Mouse (Mus musculus): ENCODE results near the gene Myo10. TPM values are rescaled to one million over a fixed set of nuclear protein-coding genes. Genes with fewer than 3 reads are reported as not detected.
A peak's percentile ranks its signal among the peaks of the same experiment; 100 is the strongest.

The Myo10 gene
- polyA plus RNA-seq, 1 experiment from 2014 or later: 40.5 TPM

GRCm38 (mm10) chr15:25740271-25740670 is 117.9 kb downstream of the Myo10 start:
- H3K9ac ChIP-seq: no peak overlapping the region

GRCm38 (mm10) chr15:25742196-25742595 is 119.9 kb downstream of the Myo10 start:
- H3K27ac ChIP-seq: no peak overlapping the region
- no peaks in the 10 kb centered on the region for H3K27me3 ChIP-seq
- peaks cover 93% of the 10 kb centered on the region for H3K36me3 ChIP-seq
- ATAC-seq (replicated peaks; ENCODE audit: low FRiP score): no peak
- H3K4me1 ChIP-seq: no peaks in the 10 kb centered on the region
- no peak overlapping the region for H3K4me2 ChIP-seq
- H3K4me3 ChIP-seq (replicated peaks): no peak overlapping the region
- H3K9me3 ChIP-seq (replicated peaks): no peaks in the 10 kb centered on the region
- WGBS: 92% methylated on average over 13 of the region's 13 CpGs
- H3K9ac ChIP-seq: no peak overlapping the region

More at GRCm38 (mm10) chr15:25740271-25740670, 117.9 kb downstream of the Myo10 start:
- H3K4me3 ChIP-seq (replicated peaks): no peak overlapping the region
- H3K4me1 ChIP-seq: no peaks in the 10 kb centered on the region
- WGBS: 63% methylated on average over 4 of the region's 4 CpGs
- peaks cover 90% of the 10 kb centered on the region for H3K36me3 ChIP-seq
- no peaks in the 10 kb centered on the region for H3K27me3 ChIP-seq
- peak overlapping the region; percentile 13; the same call in 1 of the 2 replicates for H3K27ac ChIP-seq
- ATAC-seq (replicated peaks; ENCODE audit: low FRiP score): no peak
- no peaks in the 10 kb centered on the region for H3K9me3 ChIP-seq (replicated peaks)
- no peak overlapping the region for H3K4me2 ChIP-seq

GRCm38 (mm10) chr15:25751510-25751909 is 129.2 kb downstream of the Myo10 start:
- Histone ChIP-seq H3K4me3 (replicated peaks) (no peak overlapping the region), H3K9me3 (replicated peaks) (no peaks in the 10 kb centered on the region), H3K4me2 (no peak overlapping the region), H3K27ac (no peak overlapping the region), H3K9ac (no peak overlapping the region), H3K36me3 (peaks cover 54% of the 10 kb centered on the region), H3K27me3 (no peaks in the 10 kb centered on the region), H3K4me1 (no peaks in the 10 kb centered on the region)
- WGBS: 49% methylated on average over 11 of the region's 11 CpGs
- ATAC-seq (replicated peaks; ENCODE audit: low FRiP score): no peak

- no peak overlapping the region for H3K27ac ChIP-seq
- no peak for ATAC-seq (replicated peaks; ENCODE audit: low FRiP score)
- 60% methylated on average over 1 of the region's 1 CpGs for WGBS
Observed at GRCm38 (mm10) chr15:25752597-25752996, 130.3 kb downstream of the Myo10 start.

GRCm38 (mm10) chr15:25753003-25753402 is 130.7 kb downstream of the Myo10 start:
- Histone ChIP-seq H3K9me3 (replicated peaks) (no peaks in the 10 kb centered on the region), H3K4me3 (replicated peaks) (no peak overlapping the region), H3K9ac (no peak overlapping the region), H3K27ac (no peak overlapping the region), H3K4me1 (peaks cover 3% of the 10 kb centered on the region; the same call in 1 of the 2 replicates), H3K27me3 (no peaks in the 10 kb centered on the region), H3K4me2 (no peak overlapping the region), H3K36me3 (peaks cover 48% of the 10 kb centered on the region)
- WGBS: 56% methylated on average over 9 of the region's 9 CpGs
- no peak for ATAC-seq (replicated peaks; ENCODE audit: low FRiP score)

More at GRCm38 (mm10) chr15:25752597-25752996, 130.3 kb downstream of the Myo10 start:
- H3K36me3 ChIP-seq: peaks cover 49% of the 10 kb centered on the region
- H3K4me2 ChIP-seq: no peak overlapping the region
- no peaks in the 10 kb centered on the region for H3K9me3 ChIP-seq (replicated peaks)
- H3K9ac ChIP-seq: no peak overlapping the region
- H3K27me3 ChIP-seq: no peaks in the 10 kb centered on the region
- no peaks in the 10 kb centered on the region for H3K4me1 ChIP-seq
- no peak overlapping the region for H3K4me3 ChIP-seq (replicated peaks)

GRCm38 (mm10) chr15:25753878-25754277 is 131.6 kb downstream of the Myo10 start:
- H3K4me3 ChIP-seq (replicated peaks): no peak overlapping the region
- no peak for ATAC-seq (replicated peaks; ENCODE audit: low FRiP score)
- H3K27me3 ChIP-seq: no peaks in the 10 kb centered on the region
- no peak overlapping the region for H3K9ac ChIP-seq
- H3K36me3 ChIP-seq: peaks cover 47% of the 10 kb centered on the region
- H3K4me1 ChIP-seq: peaks cover 6% of the 10 kb centered on the region; the same call in 1 of the 2 replicates
- no peak overlapping the region for H3K27ac ChIP-seq
- no peak overlapping the region for H3K4me2 ChIP-seq
- H3K9me3 ChIP-seq (replicated peaks): no peaks in the 10 kb centered on the region

GRCm38 (mm10) chr15:25754342-25754951 is 132.1 kb downstream of the Myo10 start:
- no peak for ATAC-seq (replicated peaks; ENCODE audit: low FRiP score)
- H3K27me3 ChIP-seq: no peaks in the 10 kb centered on the region
- no peak overlapping the region for H3K4me3 ChIP-seq (replicated peaks)
- 38% methylated on average over 13 of the region's 13 CpGs for WGBS
- H3K36me3 ChIP-seq: peaks cover 46% of the 10 kb centered on the region
- peaks cover 10% of the 10 kb centered on the region for H3K4me1 ChIP-seq
- H3K4me2 ChIP-seq: no peak overlapping the region
- no peak overlapping the region for H3K27ac ChIP-seq
- H3K9me3 ChIP-seq (replicated peaks): no peaks in the 10 kb centered on the region
- H3K9ac ChIP-seq: no peak overlapping the region

- 70% methylated on average over 6 of the region's 6 CpGs for WGBS
- Histone ChIP-seq H3K27me3 (no peaks in the 10 kb centered on the region), H3K27ac (no peak overlapping the region), H3K4me2 (no peak overlapping the region), H3K9ac (no peak overlapping the region), H3K4me1 (peaks cover 16% of the 10 kb centered on the region), H3K36me3 (peaks cover 40% of the 10 kb centered on the region), H3K9me3 (replicated peaks) (no peaks in the 10 kb centered on the region), H3K4me3 (replicated peaks) (no peak overlapping the region)
- ATAC-seq (replicated peaks; ENCODE audit: low FRiP score): no peak
Observed at GRCm38 (mm10) chr15:25755536-25755935, 133.2 kb downstream of the Myo10 start.

- 63% methylated on average over 3 of the region's 3 CpGs for WGBS
- no peak overlapping the region for H3K4me3 ChIP-seq (replicated peaks)
- H3K4me2 ChIP-seq: no peak overlapping the region
Observed at GRCm38 (mm10) chr15:25756072-25756471, 133.7 kb downstream of the Myo10 start.

GRCm38 (mm10) chr15:25758037-25758436 is 135.7 kb downstream of the Myo10 start:
- ATAC-seq (replicated peaks; ENCODE audit: low FRiP score): no peak
- WGBS: 61% methylated on average over 10 of the region's 10 CpGs
- peaks cover 35% of the 10 kb centered on the region for H3K36me3 ChIP-seq
- H3K27me3 ChIP-seq: no peaks in the 10 kb centered on the region
- H3K9ac ChIP-seq: no peak overlapping the region
- H3K9me3 ChIP-seq (replicated peaks): no peaks in the 10 kb centered on the region
- H3K4me3 ChIP-seq (replicated peaks): no peak overlapping the region
- peaks cover 29% of the 10 kb centered on the region for H3K4me1 ChIP-seq
- no peak overlapping the region for H3K4me2 ChIP-seq
- peak overlapping the region; percentile 92 for H3K27ac ChIP-seq

More at GRCm38 (mm10) chr15:25756072-25756471, 133.7 kb downstream of the Myo10 start:
- peaks cover 16% of the 10 kb centered on the region for H3K4me1 ChIP-seq
- no peaks in the 10 kb centered on the region for H3K27me3 ChIP-seq
- peaks cover 36% of the 10 kb centered on the region for H3K36me3 ChIP-seq
- no peak for ATAC-seq (replicated peaks; ENCODE audit: low FRiP score)
- H3K9ac ChIP-seq: no peak overlapping the region
- no peaks in the 10 kb centered on the region for H3K9me3 ChIP-seq (replicated peaks)
- H3K27ac ChIP-seq: no peak overlapping the region

- Histone ChIP-seq H3K27ac (peak overlapping the region; percentile 92), H3K4me1 (peaks cover 29% of the 10 kb centered on the region), H3K4me2 (peak overlapping the region; percentile 35), H3K27me3 (no peaks in the 10 kb centered on the region), H3K9me3 (replicated peaks) (no peaks in the 10 kb centered on the region), H3K4me3 (replicated peaks) (peak overlapping the region; percentile 18), H3K9ac (no peak overlapping the region), H3K36me3 (peaks cover 38% of the 10 kb centered on the region)
- peak; percentile 78 for ATAC-seq (replicated peaks; ENCODE audit: low FRiP score)
- WGBS: 67% methylated on average over 15 of the region's 15 CpGs
Observed at GRCm38 (mm10) chr15:25758500-25759086, 136.3 kb downstream of the Myo10 start.

- no peak overlapping the region for H3K4me3 ChIP-seq (replicated peaks)
- no peak for ATAC-seq (replicated peaks; ENCODE audit: low FRiP score)
- H3K9me3 ChIP-seq (replicated peaks): no peaks in the 10 kb centered on the region
- H3K4me1 ChIP-seq: peaks cover 36% of the 10 kb centered on the region
- H3K9ac ChIP-seq: no peak overlapping the region
- H3K36me3 ChIP-seq: peaks cover 42% of the 10 kb centered on the region
- 73% methylated on average over 5 of the region's 5 CpGs for WGBS
- H3K4me2 ChIP-seq: no peak overlapping the region
- no peak overlapping the region for H3K27ac ChIP-seq
- no peaks in the 10 kb centered on the region for H3K27me3 ChIP-seq
Observed at GRCm38 (mm10) chr15:25760304-25760703, 138.0 kb downstream of the Myo10 start.
